Mouse (Mus musculus) kidney, adult 2 months (tissue): ENCODE data around the gene Tff2.

Experiments used
- CTCF ChIP-seq: fragments of 200-500 bp; conservative IDR thresholded peaks from 2 replicates; pipeline ENCODE4 v1.5.1; 2011; ENCODE audit warnings: low read depth, mild to moderate bottlenecking, control low read depth, low read length, moderate library complexity, mixed read lengths; ENCODE audit not compliant: insufficient read depth, insufficient read length
- POLR2A ChIP-seq: fragments of 200-500 bp; IDR thresholded peaks from one replicate; pipeline ENCODE4 v1.6.1; 2011; ENCODE audit warnings: low read depth, low read length, control low read depth

- TF ChIP-seq CTCF (no peak), POLR2A (no peak)
Measured at GRCm38 (mm10) chr17:31183180-31183974, 39.3 kb upstream of the Tff2 start.
